Mouse (Mus musculus) layer of hippocampus, adult 9-11 months (tissue): ENCODE measurements around the gene 1700049E17Rik1.
"Not testable (repeated sequence)": the region's sequence is repeated elsewhere in the genome, so short reads cannot be mapped to it uniquely, and the experiment has no call there.

ENCODE experiments used
- DNase-seq: peaks from one replicate; pipeline ENCODE4 v3.0.0; 2022

The 1700049E17Rik1 gene

GRCm38 (mm10) chr14:41924649-41925048 is at the start of gene 1700049E17Rik1:
Gene 1700049E17Rik1, plus strand, starts transcription at chr14:41924949.
- not testable (repeated sequence) for DNase-seq

DNA sequence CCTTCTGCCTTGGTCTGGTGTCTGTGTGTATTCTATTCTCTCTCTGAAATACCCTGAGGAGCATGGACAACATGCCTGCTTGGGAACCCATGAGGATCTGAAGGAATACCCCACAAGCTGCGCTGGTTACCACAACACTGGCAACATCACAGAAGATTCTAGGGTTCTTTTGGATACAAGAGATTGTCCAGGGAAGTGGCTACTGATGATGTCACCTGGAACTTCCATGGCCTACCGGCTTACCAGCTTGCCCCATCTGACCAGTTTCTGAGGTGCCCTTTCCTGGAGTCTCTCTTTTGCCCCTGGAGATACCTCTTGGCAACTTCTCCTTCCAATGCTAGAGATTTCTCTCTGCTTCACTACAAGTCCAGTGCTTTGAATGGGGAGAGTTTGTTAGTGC is 17.6 kb upstream of the 1700049E17Rik1 start, which contains the start of gene Gm7980:
Gm7980 (minus strand) TSS at position 101 of the 400 bp plus-strand sequence.
- not testable (repeated sequence) for DNase-seq

- not testable (repeated sequence) for DNase-seq
Measured at GRCm38 (mm10) chr14:41943695-41944094, 18.9 kb downstream of the 1700049E17Rik1 start, which contains the start of gene 1700024B05Rik. Gene 1700024B05Rik, plus strand, starts transcription at chr14:41943995.

- DNase-seq, result not testable (repeated sequence)
Measured at GRCm38 (mm10) chr14:41964095-41964494, 39.3 kb downstream of the 1700049E17Rik1 start.

- DNase-seq, result not testable (repeated sequence)
Measured at GRCm38 (mm10) chr14:41967827-41968226, 43.1 kb downstream of the 1700049E17Rik1 start, which contains the start of gene Gm6401. Gene Gm6401, minus strand, starts transcription at chr14:41967927.

GRCm38 (mm10) chr14:41968596-41968995 is 43.8 kb downstream of the 1700049E17Rik1 start:
- not testable (repeated sequence) for DNase-seq
